Mouse (Mus musculus) natural killer cell, adult 2 months (primary cell): Measurements from ENCODE around the gene Clec4d.
"Not testable (repeated sequence)": the region's sequence is repeated elsewhere in the genome, so short reads cannot be mapped to it uniquely, and the experiment has no call there.

Experiments used
- DNase-seq, 2 experiments: peaks; one replicate each; pipeline ENCODE4 v3.0.0; 2022; ENCODE audit warnings: low spot score in 2 of 2

The Clec4d gene

DNA sequence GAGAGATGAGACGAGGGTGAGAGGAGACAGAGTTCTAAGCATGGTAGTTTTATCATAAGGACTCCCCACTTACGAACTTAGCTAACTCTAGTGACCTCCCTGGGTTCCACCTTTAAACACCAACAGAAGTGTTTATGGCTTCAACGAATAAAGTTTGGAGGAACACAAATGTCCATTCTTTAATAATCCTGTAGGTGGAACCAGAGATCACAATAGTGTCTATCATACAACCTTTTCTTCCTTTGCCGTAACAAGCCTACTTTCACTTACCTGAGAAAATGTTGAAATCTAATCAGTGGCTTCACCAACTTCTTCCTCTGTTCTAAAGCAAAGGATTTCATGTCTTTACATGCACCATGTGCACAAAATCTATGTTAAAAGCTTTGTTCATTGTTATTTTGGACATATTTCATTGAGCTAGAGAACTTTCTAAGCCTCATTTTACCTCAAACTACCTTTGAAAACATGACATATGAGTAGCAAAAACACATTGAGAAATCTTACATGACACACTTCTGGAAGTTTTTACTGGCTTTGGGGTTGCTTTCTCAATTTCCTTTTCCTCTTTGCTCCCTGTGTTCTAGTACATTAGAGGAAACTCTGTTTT lies at the start of gene Clec4d:
Gene Clec4d, plus strand, starts transcription at position 557 of the 607 bp plus-strand sequence.
- DNase-seq, result no peak

DNA sequence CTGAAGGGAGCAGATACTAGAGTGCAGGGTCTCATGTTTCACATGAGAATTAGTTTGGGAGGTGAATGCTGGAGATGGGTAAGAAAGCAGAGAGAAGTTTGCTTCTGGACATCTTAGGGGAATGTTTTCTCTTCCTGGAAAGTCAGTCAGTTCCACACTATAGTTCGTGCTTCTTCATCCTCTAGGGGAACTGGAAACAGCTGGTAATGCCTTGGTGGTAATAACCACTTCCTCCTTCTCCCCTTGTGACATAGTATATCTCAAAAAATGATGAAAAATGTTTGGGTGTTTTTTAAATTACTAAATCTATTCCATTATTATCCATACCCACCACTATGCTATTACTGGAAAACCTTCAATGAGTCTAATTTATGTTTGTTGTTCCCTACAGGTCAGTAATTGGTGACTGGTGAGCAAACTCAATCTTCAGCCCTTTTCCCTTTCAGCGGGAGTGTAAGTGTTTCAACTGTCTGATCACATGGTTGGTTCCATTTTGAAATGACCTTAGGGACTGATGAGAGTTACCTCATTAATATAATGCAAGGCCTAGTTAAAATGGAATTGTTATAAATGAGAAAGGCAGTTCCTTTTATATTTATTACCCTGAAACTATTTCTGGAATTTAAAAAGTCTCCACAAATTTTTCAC lies 34.3 kb upstream of the Clec4d start:
- no peak for DNase-seq

DNA sequence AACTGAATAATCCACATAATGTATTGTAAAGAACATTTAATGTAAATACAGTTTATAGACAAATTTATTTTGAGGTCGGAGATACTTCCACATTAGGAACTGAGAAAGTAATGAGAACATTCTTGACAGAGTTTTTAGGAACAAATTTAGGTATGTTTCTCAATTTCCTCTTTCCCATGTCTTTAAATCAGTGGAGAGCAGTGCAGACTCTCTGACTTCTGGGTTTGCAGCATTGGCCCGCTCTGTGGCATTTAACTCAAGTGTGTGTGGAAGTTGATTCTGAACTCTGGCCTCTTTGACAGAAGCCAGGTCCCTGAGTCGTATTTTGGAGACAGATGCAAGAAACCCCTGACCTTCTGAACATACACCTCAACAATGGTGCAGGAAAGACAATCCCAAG lies 32.3 kb upstream of the Clec4d start, which contains the start of gene Clec4n:
Gene Clec4n, plus strand, starts transcription at position 200 of the 400 bp plus-strand sequence.
- no peak for DNase-seq

DNA sequence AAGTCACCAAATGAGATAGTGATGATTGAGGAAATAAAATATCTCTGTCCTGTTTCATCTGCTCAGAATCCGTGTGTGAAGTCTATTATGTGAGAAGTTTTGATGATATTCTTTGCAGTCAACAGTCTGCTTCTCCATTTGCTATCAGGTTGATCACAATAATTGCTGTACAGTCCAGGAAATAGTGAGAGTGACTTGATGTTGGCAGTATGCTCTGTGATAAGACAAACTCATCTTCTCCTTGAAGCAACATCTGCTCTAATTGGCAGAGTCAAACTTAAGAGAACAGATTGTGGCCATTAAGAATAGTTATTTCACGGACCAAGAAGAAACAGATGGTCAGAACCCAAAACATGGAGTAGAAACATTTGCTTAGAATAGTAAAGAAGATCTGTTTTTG lies 30.8 kb upstream of the Clec4d start:
- DNase-seq, result no peak

DNA sequence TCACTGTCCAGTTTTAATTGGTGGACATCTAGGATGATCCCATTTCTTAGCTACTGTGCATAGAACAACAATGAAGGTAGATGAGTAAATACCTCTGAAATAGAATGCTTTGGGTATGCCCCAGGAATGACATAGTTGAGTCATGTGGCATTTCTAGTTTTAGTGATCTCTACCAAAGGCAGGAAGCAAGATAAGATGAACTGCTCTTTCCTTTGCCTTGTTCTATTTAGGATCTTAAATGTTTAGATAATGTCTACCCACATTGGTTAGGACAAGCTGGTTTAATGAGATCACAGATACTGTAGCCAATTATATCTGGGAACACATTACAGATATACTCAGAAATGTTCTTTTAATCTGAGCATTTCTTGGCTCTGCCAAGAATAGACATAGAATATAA lies 24.3 kb upstream of the Clec4d start:
- no peak for DNase-seq

DNA sequence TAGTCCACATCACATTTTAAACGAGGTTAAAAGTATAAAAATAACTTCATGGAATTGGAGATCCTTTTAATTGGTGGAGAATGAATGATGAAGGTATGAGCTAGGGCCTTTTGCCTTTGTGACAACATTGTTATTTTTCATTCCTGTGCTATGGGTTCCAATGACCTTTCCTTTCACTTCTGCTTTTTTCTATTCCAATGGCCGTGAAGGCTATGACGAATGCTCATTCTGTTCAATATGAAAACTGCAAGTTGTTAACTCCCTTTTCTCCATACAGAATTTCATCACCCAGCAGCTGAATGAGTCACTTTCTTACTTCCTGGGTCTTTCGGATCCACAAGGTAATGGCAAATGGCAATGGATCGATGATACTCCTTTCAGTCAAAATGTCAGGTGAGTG lies 17.7 kb upstream of the Clec4d start:
- no peak for DNase-seq

DNA sequence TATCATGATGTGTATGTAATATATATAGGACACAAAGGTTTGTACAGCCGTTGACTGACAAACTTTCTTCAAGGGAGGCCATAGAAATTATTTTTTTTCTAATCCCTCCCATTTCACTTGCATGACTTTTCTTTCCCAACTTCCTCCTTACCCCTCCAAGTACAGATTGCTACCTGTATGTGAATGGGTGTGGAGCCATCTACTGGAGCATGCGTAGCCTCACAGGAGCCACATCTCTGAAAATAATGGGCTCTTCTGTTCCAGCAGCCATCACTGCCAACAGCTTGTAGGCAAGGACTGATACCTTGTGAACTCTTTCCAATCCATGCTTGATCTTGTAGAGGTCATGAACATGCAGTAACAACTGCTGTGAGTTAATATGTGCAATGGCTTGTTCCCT lies 13.0 kb upstream of the Clec4d start:
- not testable (repeated sequence) for DNase-seq

DNA sequence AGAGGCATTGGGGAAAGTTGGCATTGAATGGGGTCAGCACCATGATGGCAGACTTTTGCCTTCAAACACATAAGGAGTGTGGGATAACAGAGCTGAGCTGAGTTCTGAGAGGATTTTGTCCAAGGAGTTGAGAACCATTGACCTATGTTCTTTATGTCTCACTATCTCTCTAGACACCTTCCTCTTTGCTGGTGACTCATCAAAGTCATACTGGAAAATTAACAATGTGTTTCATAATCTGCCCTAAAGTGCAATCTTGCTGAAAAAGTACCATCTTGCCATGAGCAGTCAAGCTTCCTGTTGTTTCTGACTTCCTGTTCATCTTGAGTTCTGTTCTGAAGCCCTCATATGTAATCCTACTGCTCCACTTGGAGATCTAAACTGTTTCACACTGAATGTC lies 9.2 kb upstream of the Clec4d start:
- no peak for DNase-seq

DNA sequence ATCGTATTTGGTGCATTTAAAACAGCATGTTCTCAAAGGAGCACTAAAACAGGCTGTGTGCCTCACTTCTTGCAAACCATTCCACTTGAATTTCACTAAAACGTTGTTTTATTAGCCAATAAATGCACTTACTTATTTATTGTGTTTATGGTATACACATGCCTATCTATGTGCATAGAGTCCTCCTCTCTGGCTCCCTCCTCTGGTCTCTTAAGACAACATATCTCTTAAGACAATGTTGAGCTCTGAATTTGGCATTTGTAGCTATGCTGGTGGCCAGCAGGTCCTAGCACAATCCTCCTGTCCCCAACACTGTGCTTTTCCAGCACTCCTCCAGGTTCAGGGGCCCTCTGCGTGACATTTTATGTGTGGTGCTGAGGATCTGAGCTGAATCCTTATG lies 3.0 kb upstream of the Clec4d start:
- DNase-seq, result no peak

DNA sequence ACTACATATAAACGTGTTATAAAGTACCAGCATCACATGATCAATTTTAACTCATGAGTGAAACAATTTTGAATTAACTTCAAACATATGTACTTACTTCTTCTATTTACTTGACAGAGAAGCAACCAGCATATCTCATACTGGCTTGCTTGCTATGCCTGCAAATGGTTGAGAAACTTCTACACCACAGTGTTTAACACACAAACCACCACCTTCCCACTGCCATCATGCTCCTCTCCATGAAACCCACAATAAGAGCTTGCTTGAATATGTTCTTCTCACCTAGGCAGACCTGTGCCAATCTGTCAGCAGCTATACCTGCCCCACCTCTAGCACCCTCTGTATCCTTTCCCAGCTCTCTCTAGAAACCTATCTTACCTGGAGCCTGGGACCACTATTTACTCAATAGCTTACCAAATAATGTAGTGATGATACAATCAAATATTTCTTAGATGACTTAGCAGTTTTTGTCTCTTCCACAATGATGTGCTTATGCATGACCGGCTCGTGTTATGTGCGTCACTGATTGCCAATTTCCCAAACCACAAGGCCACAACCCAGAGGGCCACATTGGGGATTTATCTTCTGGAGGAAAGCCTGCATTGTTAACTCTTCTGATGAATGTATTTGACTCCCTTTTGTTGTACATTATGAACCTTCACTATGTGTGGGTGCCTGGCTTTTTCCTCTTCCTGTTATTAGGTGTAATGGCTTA lies 1.9 kb upstream of the Clec4d start:
- no peak for DNase-seq

DNA sequence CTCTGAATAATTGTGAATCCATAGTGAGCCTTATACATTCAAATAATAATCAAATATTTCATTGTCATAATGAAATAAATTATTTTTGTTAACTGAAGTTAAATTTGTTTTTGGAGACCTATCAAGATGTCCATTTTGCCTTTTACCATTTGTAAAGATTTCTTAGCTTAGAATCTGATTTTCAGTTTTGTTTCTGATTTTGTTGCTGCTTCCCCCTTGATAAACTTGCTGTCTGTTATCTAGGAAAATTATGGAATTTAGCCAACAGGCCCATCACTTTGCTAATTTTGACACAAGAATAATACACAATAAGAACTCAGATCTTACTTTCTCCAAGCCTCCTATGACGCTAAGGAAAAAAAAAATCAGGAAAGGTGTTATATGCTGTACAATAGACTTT lies 1.0 kb upstream of the Clec4d start:
- no peak for DNase-seq

DNA sequence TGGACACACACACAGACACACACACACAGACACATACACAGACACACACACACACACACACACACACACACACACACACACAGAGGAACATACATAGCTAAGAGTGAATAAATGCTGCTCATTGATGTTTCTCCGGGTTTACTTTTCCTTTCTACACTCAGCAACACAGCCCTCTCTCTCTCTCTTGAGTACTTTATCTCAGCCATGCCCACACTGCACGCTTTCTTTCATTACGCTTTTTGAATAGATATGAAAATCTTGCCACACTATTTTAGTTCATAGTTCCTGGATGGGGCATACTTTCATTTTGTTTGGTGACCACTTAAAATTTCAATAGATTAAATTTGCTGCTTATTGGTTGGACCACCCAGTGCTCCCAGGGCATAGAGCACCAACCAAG lies 2.3 kb downstream of the Clec4d start:
- DNase-seq, result no peak

DNA sequence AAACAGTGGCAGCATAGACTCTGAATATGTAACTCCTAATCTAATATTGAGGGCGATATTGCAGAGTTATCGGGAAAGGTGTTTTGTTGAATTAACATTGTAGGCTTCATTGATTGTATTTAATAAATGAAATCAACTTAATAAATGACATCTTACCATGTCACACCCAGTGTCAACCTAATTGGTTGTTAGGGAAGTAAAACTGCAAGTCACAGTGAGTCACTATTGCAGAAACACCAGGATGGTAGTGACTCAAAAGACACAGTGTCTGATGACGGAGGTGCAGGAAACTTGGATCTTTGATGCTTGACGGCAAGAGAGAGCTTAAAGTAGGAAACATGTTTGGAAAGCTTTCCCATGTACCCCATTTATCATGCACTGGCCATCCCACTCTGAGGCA lies 3.9 kb downstream of the Clec4d start:
- no peak for DNase-seq

DNA sequence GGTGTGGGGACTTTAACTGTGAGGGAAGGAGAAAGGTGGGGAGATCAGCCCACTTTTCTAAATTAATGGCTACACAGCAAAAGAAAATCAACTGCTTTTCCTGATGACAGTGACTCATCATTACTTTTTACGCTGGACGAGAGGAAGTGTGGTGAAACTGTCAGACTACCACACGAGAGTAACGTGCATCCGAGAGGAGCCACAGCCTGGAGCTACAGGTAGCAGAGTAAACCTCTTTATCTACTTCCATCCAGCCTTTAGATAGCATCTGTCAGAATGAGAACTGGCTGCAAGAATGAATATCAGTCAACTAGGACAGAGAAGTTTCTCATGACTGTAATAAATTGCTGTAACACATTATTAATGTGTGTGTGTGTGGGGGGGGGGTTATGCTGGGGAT lies 5.0 kb downstream of the Clec4d start:
- no peak for DNase-seq

DNA sequence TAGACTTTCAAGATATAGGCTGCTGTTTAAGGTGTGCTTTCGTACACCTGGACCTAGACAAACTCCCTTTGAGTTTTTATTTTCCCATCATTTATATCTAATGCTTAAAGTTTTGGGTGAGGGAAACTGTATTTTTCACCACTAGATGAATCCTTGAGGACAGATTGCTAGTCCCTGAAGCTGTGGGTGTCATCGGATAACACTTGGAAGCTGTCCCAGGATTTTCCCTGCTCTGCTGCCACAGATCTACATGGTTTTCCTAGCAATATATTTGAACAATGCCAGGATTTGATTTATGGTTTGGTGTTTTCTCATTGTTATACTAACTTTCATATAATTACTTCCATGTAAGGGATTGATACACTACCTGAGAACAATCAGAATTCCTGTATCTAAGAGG lies 17.5 kb downstream of the Clec4d start:
- DNase-seq, result no peak

DNA sequence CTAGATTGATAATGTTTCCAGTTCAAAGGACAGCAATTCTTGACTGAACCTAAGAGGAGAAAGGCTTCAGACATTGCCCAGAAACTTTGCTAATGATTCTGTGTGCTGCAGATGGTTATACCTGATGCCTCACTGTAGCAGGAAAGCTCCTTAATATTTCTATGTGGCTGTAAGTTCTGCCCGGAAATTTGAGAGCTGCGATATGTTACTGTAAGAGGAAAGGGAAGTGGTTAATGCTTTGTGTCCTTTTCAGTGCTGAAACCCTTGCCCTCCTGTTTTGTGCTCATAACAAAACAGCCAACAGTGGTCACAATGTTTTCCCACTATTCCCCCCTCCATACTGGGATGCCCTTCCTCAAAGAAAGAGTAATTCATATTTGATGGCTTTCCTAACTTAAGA lies 24.4 kb downstream of the Clec4d start:
- no peak for DNase-seq

DNA sequence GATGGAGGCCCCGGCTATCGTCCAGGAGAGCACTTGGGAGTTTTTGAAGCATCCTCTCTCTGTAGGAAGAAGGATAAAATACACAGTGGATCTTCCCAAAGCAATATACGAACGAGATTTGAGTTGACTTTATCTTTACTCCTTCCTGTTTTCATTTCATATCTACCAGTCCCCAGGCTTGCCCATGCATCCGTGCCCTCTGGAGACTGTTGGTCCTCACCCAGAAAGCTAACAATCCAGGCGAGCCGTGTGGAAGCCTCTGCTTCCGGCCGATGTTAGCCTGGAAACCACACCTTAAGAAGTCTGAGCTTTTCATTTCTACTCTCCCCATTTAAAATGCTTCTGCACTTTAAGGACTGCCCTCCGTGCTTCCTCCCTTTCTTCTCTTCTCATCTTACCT lies 27.0 kb downstream of the Clec4d start:
- DNase-seq, result no peak

DNA sequence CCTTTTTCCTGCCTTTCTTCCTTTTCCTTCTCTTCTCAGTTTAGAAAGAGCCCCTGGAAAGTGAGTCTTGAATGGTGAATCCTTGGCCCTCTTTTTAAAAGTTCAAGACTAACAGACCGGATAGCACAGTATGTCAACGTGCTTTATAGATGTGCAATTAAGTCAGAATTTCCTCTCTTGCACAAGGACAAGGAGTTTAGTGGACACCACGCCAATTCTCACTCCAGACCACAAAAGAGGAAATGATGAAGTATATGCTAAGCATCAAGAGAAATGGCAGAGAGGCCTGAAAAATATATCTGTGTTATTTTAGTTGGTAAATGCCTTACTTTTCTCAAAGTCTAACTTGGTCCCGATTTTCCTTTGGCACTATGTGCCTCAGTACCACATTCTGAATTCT lies 27.8 kb downstream of the Clec4d start, which contains the start of gene Clec4e:
Gene Clec4e, minus strand, starts transcription at position 118 of the 400 bp plus-strand sequence.
- no peak for DNase-seq

DNA sequence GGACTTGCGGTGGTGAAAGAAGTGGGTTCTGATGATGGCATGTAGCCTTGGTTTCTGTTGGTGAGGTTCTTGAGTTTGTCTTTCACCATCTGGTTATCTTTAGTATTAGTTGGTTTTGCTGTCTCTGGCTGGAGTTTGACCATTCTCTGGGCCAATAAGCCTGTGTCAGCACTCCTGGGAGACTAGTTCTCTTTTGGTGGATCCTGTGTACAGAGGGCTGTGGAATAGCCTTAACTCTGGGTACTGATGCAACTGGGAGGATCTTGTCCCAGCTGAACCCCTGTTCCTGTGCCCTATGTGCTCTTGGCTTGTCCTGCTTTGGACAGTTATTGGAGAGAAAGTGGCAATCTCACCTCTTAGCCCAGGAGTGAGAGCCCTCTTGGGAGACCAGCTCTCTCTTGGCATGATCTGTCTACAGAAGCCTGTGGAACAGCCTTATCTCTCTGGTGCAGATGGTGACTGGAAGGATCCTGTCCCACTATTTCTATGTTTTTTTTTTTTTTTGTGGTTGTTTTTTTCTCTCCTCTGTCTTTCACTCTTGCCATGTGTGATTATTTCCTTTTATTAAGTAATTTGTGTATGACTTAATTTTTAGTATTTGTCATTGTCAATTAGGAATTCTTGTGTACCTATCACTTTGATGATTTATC lies 31.0 kb downstream of the Clec4d start:
- DNase-seq, result no peak

DNA sequence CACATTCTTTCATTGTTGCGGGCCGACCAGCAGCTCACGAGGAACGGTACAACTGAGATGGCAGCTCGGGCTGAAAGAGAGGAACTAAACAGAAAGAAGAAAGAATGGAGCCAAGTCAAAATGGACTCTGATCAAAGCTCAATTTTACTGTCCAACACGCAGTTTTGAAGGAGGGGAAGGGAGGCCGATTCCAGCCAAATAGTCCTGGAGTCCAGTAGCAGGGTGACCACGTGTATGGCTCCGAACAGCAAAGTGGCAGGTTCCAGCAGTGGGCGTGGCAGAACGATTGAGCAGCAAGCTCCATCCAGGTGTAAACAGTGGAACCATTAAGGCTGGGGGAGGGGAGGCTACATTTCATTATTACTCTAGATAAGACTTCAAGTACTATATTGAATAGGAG lies 31.6 kb downstream of the Clec4d start:
- not testable (repeated sequence) for DNase-seq

DNA sequence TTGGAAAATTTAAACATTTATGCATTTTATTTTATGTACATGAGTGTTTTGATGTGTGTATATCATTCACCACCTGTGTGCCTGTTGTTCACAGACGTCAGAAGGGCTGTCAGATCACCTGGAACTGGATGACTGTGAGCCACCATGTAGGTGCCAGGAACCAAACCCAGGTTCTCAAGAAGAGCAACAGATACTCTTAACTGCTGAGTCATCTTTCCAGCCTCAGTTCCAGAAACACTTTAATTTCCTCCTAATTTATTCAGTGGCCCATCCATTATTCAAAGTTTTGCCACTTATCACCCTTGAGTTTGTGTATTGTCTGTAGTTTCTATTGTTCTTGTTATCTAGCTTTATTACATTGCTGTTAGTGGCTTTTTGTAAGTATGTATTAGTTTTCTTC lies 34.8 kb downstream of the Clec4d start:
- no peak for DNase-seq

DNA sequence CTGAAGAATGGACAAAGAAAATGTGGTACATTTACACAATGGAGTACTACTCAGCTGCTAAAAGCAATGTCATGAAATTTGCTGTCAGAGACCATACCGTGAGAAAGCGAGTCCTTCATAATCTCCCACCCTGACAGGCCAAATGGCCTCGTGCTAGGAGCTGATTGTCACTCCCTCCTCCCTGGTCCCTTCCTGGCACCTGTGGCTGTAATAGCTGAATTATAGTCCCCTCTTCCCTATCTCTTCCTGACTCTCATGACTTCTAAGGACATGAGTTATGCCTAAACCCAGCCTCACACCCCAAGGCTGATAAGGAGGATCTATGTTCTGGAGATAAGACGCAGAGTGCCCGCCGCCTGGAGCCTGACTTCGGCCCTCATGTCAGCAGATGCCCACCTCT lies 44.4 kb downstream of the Clec4d start:
- not testable (repeated sequence) for DNase-seq

DNA sequence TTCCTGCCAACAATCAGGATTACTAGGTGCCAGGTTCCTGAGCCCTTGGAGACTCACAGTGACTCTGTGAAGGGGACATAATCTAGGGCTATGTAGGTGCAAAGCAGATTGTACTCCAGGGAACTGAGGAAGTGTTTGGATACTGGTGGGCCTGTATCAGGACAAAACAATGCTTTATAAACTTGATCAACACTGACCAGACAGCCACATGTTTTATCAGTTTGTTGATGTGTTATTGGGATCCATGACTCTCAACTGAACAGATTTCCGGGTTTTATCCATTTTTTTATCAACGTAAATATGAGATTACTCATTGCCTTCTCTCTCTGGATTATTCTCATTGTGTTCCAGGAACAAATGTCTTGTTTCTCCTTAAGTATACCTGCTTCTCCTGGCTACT lies 46.1 kb downstream of the Clec4d start, which contains the start of gene Vmn2r19:
Gene Vmn2r19, plus strand, starts transcription at position 301 of the 400 bp plus-strand sequence.
- DNase-seq, result no peak
